Mouse (Mus musculus) kidney, adult 11 months (tissue): Measurements from ENCODE around the gene Itfg2.
"Not testable (repeated sequence)": the region's sequence is repeated elsewhere in the genome, so short reads cannot be mapped to it uniquely, and the experiment has no call there.

Experiments
- DNase-seq: peaks from one replicate; pipeline ENCODE4 v3.0.0; 2022

Itfg2 gene

DNA sequence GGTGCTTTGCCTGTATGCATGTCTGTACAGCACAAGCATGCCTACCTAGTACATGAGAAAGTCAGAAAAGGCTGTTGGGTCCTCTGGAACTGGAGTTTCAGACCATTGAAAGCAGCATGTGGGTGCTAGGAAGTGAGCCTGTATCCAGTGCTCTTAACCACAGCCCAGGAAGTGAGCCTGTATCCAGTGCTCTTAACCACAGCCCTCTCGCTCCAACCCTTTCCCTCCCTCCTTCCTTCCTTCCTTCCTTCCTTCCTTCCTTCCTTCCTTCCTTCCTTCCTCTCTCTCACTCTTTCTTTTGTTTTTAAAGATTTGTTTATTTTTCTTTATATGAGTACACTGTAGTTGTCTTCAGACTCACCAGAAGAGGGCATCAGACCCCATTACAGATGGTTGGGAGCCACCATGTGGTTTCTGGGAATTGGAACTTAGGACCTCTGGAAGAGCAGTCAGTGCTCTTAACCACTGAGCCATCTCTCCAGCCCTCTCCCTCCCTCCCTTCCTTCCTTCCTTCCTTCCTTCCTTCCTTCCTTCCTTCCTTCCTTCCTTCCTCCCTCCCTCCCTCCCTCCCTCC is 44.0 kb downstream of the Itfg2 start:
- DNase-seq: not testable (repeated sequence)

GRCm38 (mm10) chr6:128379636-128380035 is 45.1 kb downstream of the Itfg2 start:
- DNase-seq: no peak

DNA sequence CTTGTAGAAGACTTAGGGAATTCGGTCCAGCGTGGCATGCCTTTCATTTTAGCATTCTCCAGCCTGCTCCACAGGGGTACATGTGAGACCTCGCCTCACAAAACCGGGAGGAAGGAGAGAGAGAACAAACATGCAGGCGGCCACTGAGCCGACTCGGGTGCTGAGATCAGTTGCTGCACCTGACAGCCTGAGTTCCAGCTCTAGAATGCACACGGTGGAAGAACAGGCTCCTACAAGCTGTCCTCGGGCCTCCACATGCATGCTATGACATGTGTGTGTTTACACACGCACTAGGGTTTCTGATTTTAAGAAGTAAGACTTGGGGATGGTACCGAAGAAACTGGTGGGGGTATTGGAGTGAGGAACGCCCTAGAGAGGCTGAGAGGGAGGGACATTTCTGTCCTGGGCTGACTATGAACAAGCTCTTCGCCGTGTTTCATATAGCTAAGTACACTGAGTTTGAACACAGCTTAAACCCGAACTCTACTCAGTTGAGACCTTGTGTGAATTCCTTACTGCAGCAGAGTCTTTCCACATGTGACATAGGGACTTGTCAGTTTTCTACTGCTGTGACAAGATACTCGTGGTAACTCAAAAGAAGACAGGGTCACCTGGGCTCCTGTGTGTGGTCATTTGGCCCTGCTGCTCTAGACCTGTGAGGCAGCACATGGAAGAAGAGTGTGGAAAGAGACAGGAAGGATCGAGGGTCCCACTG is 48.2 kb downstream of the Itfg2 start:
- no peak for DNase-seq

GRCm38 (mm10) chr6:128375192-128375591 is 49.5 kb downstream of the Itfg2 start, which contains the start of the genes Tex52 and Gm44596:
Gene Tex52, plus strand, starts transcription at chr6:128375456.
Gene Gm44596, plus strand, starts transcription at chr6:128375503.
- DNase-seq: no peak

- DNase-seq: no peak
Observed at GRCm38 (mm10) chr6:128370040-128370439, 54.7 kb downstream of the Itfg2 start.

GRCm38 (mm10) chr6:128366466-128366865 is 58.3 kb downstream of the Itfg2 start:
- no peak for DNase-seq

- DNase-seq: no peak
Observed at GRCm38 (mm10) chr6:128364721-128365120, 60.0 kb downstream of the Itfg2 start.

DNA sequence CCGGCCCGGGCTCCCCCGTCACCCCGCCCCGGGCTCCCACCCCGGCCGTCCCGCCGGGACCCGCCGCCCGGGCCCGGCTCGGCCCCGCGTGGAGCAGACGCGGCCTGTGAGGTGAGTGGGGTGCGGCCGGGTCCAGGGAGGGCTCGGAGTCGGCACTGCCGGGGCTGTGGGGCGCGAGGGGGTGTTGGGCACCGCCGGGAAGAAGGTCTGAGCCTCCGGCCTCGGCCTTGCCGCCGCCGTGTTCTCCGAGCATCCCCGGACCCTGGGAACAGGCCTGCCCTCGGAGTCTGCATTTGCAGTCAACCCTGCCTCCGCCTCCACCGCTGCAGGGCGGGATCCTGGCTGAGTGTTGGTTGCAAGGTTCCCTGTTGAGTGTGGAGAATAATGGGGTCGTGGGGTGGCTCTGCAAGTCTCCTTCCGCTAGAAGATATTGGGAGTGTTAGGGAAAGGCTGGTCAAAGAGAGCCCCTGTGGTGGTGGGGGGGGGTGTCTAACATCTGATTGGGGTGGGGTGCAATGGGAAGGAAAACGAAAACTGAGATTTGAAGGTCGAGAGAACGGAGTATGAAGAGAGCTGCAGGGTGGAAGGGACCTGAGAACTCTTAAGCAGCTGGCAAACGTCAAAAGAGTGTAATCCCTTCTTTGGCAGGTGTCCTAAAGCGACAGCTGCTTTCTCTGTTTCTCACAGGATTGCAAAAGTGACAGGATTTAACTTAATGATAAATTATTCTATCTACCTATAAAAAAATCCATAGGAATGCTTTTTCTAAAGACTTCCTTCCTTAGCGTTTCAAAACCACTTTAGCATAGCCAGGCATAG is 61.5 kb downstream of the Itfg2 start:
- no peak for DNase-seq

DNA sequence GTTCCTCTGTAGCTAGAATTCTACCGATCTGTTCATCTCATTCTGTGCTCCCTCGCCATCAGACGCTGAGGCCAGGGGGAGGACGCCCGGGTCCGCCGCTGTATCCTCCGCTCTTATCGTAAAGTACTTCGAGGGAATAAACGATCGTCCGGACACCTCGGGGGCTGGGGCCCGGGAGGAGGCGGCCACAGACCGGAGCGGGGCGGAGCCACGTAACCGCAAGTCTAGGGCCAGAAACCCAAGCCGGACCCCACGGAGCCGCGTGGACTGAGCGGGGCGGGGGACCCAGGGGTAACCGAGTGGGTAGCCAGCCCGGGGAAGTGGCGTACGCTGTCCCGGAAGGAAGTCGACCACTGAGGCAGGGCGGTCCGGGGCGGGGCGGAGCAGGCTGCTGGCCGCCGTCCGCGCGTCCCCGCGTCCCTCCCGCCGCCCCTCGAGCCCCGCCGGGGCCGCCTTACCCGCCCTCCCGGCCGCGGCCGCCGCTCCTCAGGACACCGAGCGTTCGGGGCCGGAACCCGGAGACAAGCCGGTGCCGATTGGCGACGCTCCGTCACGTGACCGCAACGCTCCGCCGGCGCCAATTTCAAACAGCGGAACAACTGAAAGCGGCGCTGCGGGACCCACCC is 62.2 kb downstream of the Itfg2 start, which contains the start of the genes Rhno1 and Foxm1:
Rhno1 (minus strand) TSS at position 531 of the 626 bp plus-strand sequence.
Foxm1 (plus strand) TSS at position 587 of the 626 bp plus-strand sequence.
- DNase-seq: peak; percentile 84

DNA sequence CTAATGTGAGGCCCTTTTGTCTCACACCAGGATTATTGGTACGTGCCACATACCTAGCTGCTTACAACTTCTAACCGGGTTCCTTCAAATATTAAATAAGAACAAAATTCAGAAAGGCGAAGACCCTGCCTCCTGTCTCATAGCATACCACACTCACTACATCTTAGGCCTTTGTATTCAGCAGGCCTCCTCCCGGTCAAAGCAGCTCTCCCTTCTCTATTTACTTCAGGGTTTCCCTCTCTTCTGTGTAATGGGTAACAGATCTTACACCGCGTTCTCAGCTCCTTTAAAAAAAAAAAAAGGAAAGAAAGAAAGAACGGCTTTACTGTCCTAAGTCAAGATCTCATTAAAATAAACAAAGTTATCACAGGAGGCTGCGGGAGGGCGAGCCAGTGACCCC is 62.8 kb downstream of the Itfg2 start:
- DNase-seq: no peak
